Mouse (Mus musculus) MEL (cell line): ENCODE data around the gene Usp20.

Experiments
- CTCF ChIP-seq, 3 experiments: IDR thresholded peaks in 2 of 3; conservative IDR thresholded peaks in 1 of 3; 2 replicates each; pipeline ENCODE4 v1.5.1; 2011 to 2012; ENCODE audit warnings: low read length in 3 of 3, low read depth in 2 of 3, mild to moderate bottlenecking in 2 of 3, improper control_type of control experiment in 1 of 3, inconsistent platforms in 1 of 3, mixed read lengths in 1 of 3, moderate library complexity in 1 of 3; ENCODE audit not compliant: control insufficient read depth in 1 of 3, insufficient read depth in 1 of 3, poor library complexity in 1 of 3, severe bottlenecking in 1 of 3
- EP300 ChIP-seq, 2 experiments: IDR thresholded peaks; 2 replicates each; pipeline ENCODE4 v1.6.1; 2011; ENCODE audit warnings: improper control_type of control experiment in 2 of 2, low read length in 2 of 2, low read depth in 1 of 2, mild to moderate bottlenecking in 1 of 2
- GATA1 ChIP-seq: IDR thresholded peaks from 2 replicates; pipeline ENCODE4 v1.6.1; 2011; ENCODE audit warnings: low read depth, low read length, improper control_type of control experiment
- MYC ChIP-seq: IDR thresholded peaks from 2 replicates; pipeline ENCODE4 v1.6.1; 2011; ENCODE audit warnings: low read depth, mild to moderate bottlenecking, low read length, improper control_type of control experiment, moderate library complexity
- NELFE ChIP-seq: IDR thresholded peaks from 2 replicates; pipeline ENCODE4 v1.6.1; 2011; ENCODE audit warnings: low read depth, low read length, improper control_type of control experiment
- POLR2A ChIP-seq, 2 experiments: IDR thresholded peaks; 2 replicates each; pipeline ENCODE4 v1.6.1; 2011 to 2012; ENCODE audit warnings: low read length in 2 of 2, mild to moderate bottlenecking in 2 of 2, control low read depth in 1 of 2, improper control_type of control experiment in 1 of 2, low read depth in 1 of 2, moderate library complexity in 1 of 2; ENCODE audit not compliant: control insufficient read depth in 1 of 2, insufficient read depth in 1 of 2, poor library complexity in 1 of 2
- ZNF384 ChIP-seq: IDR thresholded peaks from 2 replicates; pipeline ENCODE4 v1.6.1; 2012; ENCODE audit warnings: low read depth, mild to moderate bottlenecking, inconsistent platforms, low read length, improper control_type of control experiment

GRCm38 (mm10) chr2:30967352-30968327 lies 14.4 kb upstream of the Usp20 start, which contains the start of gene Tor1a:
- peak; percentile 73 for TF ChIP-seq ZNF384
- no peak for TF ChIP-seq GATA1
- TF ChIP-seq EP300 (IDR thresholded peaks at IDR 0.05; ENCODE audit: low read depth in 1 of 2, low read length in 2 of 2) = no peak
- TF ChIP-seq CTCF (IDR thresholded peaks at IDR 0.05 in 2 of 3, conservative IDR thresholded peaks at IDR 0.05 in 1 of 3; ENCODE audit: control insufficient read depth in 1 of 3, insufficient read depth in 1 of 3, low read depth in 2 of 3, low read length in 3 of 3, poor library complexity in 1 of 3, severe bottlenecking in 1 of 3) = no peak; a peak in 1 of 6 replicates
- peak; percentile 97 for TF ChIP-seq NELFE
- TF ChIP-seq POLR2A (IDR thresholded peaks at IDR 0.05; ENCODE audit: control insufficient read depth in 1 of 2, insufficient read depth in 1 of 2, low read depth in 1 of 2, low read length in 2 of 2, poor library complexity in 1 of 2) = peak; percentile 94
- no peak for TF ChIP-seq MYC
